Mouse (Mus musculus): ENCODE data around the gene Ythdf1.

- TF ChIP-seq POLR2A (IDR thresholded peaks at IDR 0.05; ENCODE audit: borderline replicate concordance, extremely low read depth, insufficient read depth, insufficient read length, poor library complexity, severe bottlenecking) (no peak), CTCF (IDR thresholded peaks at IDR 0.05; ENCODE audit: borderline replicate concordance, extremely low read depth, insufficient read depth, insufficient read length) (no peak)
Observed at GRCm38 (mm10) chr2:180962616-180963308, 42.0 kb upstream of the Ythdf1 start.
